Mouse (Mus musculus) C2C12 (cell line): ENCODE data around the gene Pard6b.
"Not testable (repeated sequence)": the region's sequence is repeated elsewhere in the genome, so short reads cannot be mapped to it uniquely, and the experiment has no call there.

Experiments
- CTCF ChIP-seq: IDR thresholded peaks from one replicate; pipeline ENCODE4 v1.5.1; 2011; ENCODE audit not compliant: control insufficient read depth, insufficient read depth, insufficient read length
- MAX ChIP-seq: IDR thresholded peaks from one replicate; pipeline ENCODE4 v1.6.1; 2011; ENCODE audit warnings: mild to moderate bottlenecking, control low read depth
- MYOD1 ChIP-seq: IDR thresholded peaks from one replicate; pipeline ENCODE4 v1.6.1; 2011; ENCODE audit warnings: low read depth; ENCODE audit not compliant: control insufficient read depth, insufficient read length
- USF1 ChIP-seq: IDR thresholded peaks from one replicate; pipeline ENCODE4 v1.6.1; 2011; ENCODE audit warnings: low read depth, mild to moderate bottlenecking, control low read depth, moderate library complexity

GRCm38 (mm10) chr2:168057876-168058275 is 22.9 kb upstream of the Pard6b start:
- not testable (repeated sequence) for TF ChIP-seq CTCF, USF1, MYOD1, MAX
